Mouse (Mus musculus) neural tube, embryonic 12.5 days (tissue): ENCODE measurements around the gene Qrich2. TPM values are rescaled to one million over a fixed set of nuclear protein-coding genes. Genes with fewer than 3 reads are reported as not detected.
"Not testable (repeated sequence)": the region's sequence is repeated elsewhere in the genome, so short reads cannot be mapped to it uniquely, and the experiment has no call there.

ENCODE experiments used
- ATAC-seq: fragments of 200-750 bp; cut with Nextera tagmentation; 2 replicates; pipeline ENCODE4 v1.8.0; 2017; ENCODE audit warnings: low read depth, mild to moderate bottlenecking, moderate TSS enrichment, moderate library complexity; ENCODE audit not compliant: low FRiP score
- H3K27ac ChIP-seq: fragments of 300-500 bp; sonication (generic); 2 replicates; pipeline ENCODE4 v1.5.1; 2016
- H3K27me3 ChIP-seq: fragments of 300-500 bp; sonication (generic); replicated peaks from 2 replicates; pipeline ENCODE4 v1.6.1; 2016; ENCODE audit warnings: mild to moderate bottlenecking
- H3K36me3 ChIP-seq: fragments of 300-500 bp; sonication (generic); 2 replicates; pipeline ENCODE4 v1.6.1; 2016; ENCODE audit warnings: mild to moderate bottlenecking
- H3K4me1 ChIP-seq: fragments of 300-500 bp; sonication (generic); 2 replicates; pipeline ENCODE4 v1.6.1; 2016
- H3K4me2 ChIP-seq: fragments of 300-500 bp; sonication (generic); replicated peaks from 2 replicates; pipeline ENCODE4 v1.6.1; 2016; ENCODE audit warnings: mild to moderate bottlenecking
- H3K4me3 ChIP-seq: fragments of 300-500 bp; sonication (generic); 2 replicates; pipeline ENCODE4 v1.5.1; 2016
- H3K9ac ChIP-seq: fragments of 300-500 bp; sonication (generic); 2 replicates; pipeline ENCODE4 v1.6.1; 2016; ENCODE audit warnings: mild to moderate bottlenecking
- H3K9me3 ChIP-seq: fragments of 300-500 bp; sonication (generic); 2 replicates; pipeline ENCODE4 v1.6.1; 2016; ENCODE audit warnings: mild to moderate bottlenecking
- WGBS: fragments of 180-500 bp; shearing (Covaris S2); methylation state at CpG from one replicate; pipeline ENCODE4 v1.1.7; 2016; 5-methylcytosine and 5-hydroxymethylcytosine counted together
- polyA plus RNA-seq: library from polyadenylated mRNA; unstranded; fragments of >200 nt; fragmentation: Nextera tagmentation; extraction: Ambion mirVana; gene quantifications from 2 replicates; pipeline ENCODE4 v1.2.1, GENCODE M21; 2016

The Qrich2 gene
- polyA plus RNA-seq, 1 experiment from 2014 or later: not detected

- H3K36me3 ChIP-seq: no peaks in the 10 kb centered on the region
- peaks cover 22% of the 10 kb centered on the region; the same call in 1 of the 2 replicates for H3K4me1 ChIP-seq
- no peaks in the 10 kb centered on the region for H3K27me3 ChIP-seq
- H3K9me3 ChIP-seq: no peaks in the 10 kb centered on the region
- peak; percentile 52; the same call in 1 of the 2 replicates for ATAC-seq
- H3K4me3 ChIP-seq: peak overlapping the region; percentile 84
- WGBS: under 1% methylated on average over 75 of the region's 76 CpGs
- H3K9ac ChIP-seq: peak overlapping the region; percentile 96
- H3K4me2 ChIP-seq: peak overlapping the region; percentile 97
- peak overlapping the region; percentile 74 for H3K27ac ChIP-seq
Measured at GRCm38 (mm10) chr11:116412028-116412827, 53.8 kb downstream of the Qrich2 start.

GRCm38 (mm10) chr11:116411582-116411981, 54.5 kb downstream of the Qrich2 start:
- no peaks in the 10 kb centered on the region for H3K27me3 ChIP-seq
- H3K4me3 ChIP-seq: peak overlapping the region; percentile 84
- ATAC-seq: no peak
- peak overlapping the region; percentile 97 for H3K4me2 ChIP-seq
- H3K4me1 ChIP-seq: peaks cover 22% of the 10 kb centered on the region; the same call in 1 of the 2 replicates
- no peak overlapping the region for H3K27ac ChIP-seq
- no peaks in the 10 kb centered on the region for H3K36me3 ChIP-seq
- H3K9me3 ChIP-seq: no peaks in the 10 kb centered on the region
- WGBS: 13% methylated on average over 6 of the region's 6 CpGs
- peak overlapping the region; percentile 96; the same call in 1 of the 2 replicates for H3K9ac ChIP-seq

- not testable (repeated sequence) for H3K9me3 ChIP-seq, H3K27ac ChIP-seq, H3K4me3 ChIP-seq, H3K36me3 ChIP-seq, ATAC-seq, H3K27me3 ChIP-seq, H3K9ac ChIP-seq
- H3K4me1 ChIP-seq: peaks cover 22% of the 10 kb centered on the region; the same call in 1 of the 2 replicates
- 95% methylated on average over 4 of the region's 4 CpGs for WGBS
- H3K4me2 ChIP-seq: peak overlapping the region; percentile 97; the same call in 1 of the 2 replicates
Measured at GRCm38 (mm10) chr11:116410415-116410814, 55.6 kb downstream of the Qrich2 start.

GRCm38 (mm10) chr11:116409008-116409407, 57.0 kb downstream of the Qrich2 start:
- Histone ChIP-seq H3K9me3 (no peaks in the 10 kb centered on the region), H3K9ac (no peak overlapping the region), H3K4me3 (no peak overlapping the region), H3K4me2 (no peak overlapping the region), H3K27me3 (no peaks in the 10 kb centered on the region), H3K27ac (no peak overlapping the region), H3K4me1 (peaks cover 22% of the 10 kb centered on the region; the same call in 1 of the 2 replicates), H3K36me3 (peaks cover 2% of the 10 kb centered on the region; the same call in 1 of the 2 replicates)
- no peak for ATAC-seq
- WGBS: 88% methylated on average over 3 of the region's 3 CpGs

- Histone ChIP-seq H3K9ac (no peak overlapping the region), H3K9me3 (no peaks in the 10 kb centered on the region), H3K27ac (no peak overlapping the region), H3K36me3 (peaks cover 14% of the 10 kb centered on the region; the same call in 1 of the 2 replicates), H3K4me2 (no peak overlapping the region), H3K4me3 (no peak overlapping the region), H3K27me3 (no peaks in the 10 kb centered on the region), H3K4me1 (peaks cover 8% of the 10 kb centered on the region; the same call in 1 of the 2 replicates)
- WGBS: 94% methylated on average over 16 of the region's 16 CpGs
- ATAC-seq: no peak
Measured at GRCm38 (mm10) chr11:116406231-116406728, 59.8 kb downstream of the Qrich2 start.

- Histone ChIP-seq H3K9ac (no peak overlapping the region), H3K4me3 (no peak overlapping the region), H3K4me1 (peaks cover 3% of the 10 kb centered on the region; the same call in 1 of the 2 replicates), H3K36me3 (peaks cover 14% of the 10 kb centered on the region; the same call in 1 of the 2 replicates), H3K27me3 (no peaks in the 10 kb centered on the region), H3K9me3 (no peaks in the 10 kb centered on the region), H3K4me2 (no peak overlapping the region), H3K27ac (no peak overlapping the region)
- WGBS: 92% methylated on average over 4 of the region's 4 CpGs
- ATAC-seq: no peak
Measured at GRCm38 (mm10) chr11:116405601-116406000, 60.4 kb downstream of the Qrich2 start.

- Histone ChIP-seq H3K9me3 (no peaks in the 10 kb centered on the region), H3K4me1 (peaks cover 3% of the 10 kb centered on the region; the same call in 1 of the 2 replicates), H3K36me3 (peaks cover 21% of the 10 kb centered on the region; the same call in 1 of the 2 replicates), H3K27me3 (no peaks in the 10 kb centered on the region), H3K27ac (no peak overlapping the region), H3K9ac (no peak overlapping the region), H3K4me3 (no peak overlapping the region), H3K4me2 (no peak overlapping the region)
- no peak for ATAC-seq
- WGBS: 52% methylated on average over 4 of the region's 4 CpGs
Measured at GRCm38 (mm10) chr11:116400560-116400959, 65.5 kb downstream of the Qrich2 start.

GRCm38 (mm10) chr11:116398348-116398677, 67.7 kb downstream of the Qrich2 start:
- Histone ChIP-seq H3K27me3 (no peaks in the 10 kb centered on the region), H3K4me3 (no peak overlapping the region), H3K36me3 (peaks cover 16% of the 10 kb centered on the region; the same call in 1 of the 2 replicates), H3K9ac (no peak overlapping the region), H3K27ac (no peak overlapping the region), H3K4me2 (no peak overlapping the region), H3K9me3 (no peaks in the 10 kb centered on the region), H3K4me1 (peaks cover 3% of the 10 kb centered on the region; the same call in 1 of the 2 replicates)
- 79% methylated on average over 11 of the region's 11 CpGs for WGBS
- ATAC-seq: no peak

GRCm38 (mm10) chr11:116397517-116398347, 68.3 kb downstream of the Qrich2 start:
- Histone ChIP-seq H3K27me3 (no peaks in the 10 kb centered on the region), H3K4me3 (no peak overlapping the region), H3K9me3 (no peaks in the 10 kb centered on the region), H3K4me1 (peaks cover 3% of the 10 kb centered on the region; the same call in 1 of the 2 replicates), H3K9ac (no peak overlapping the region), H3K36me3 (peaks cover 11% of the 10 kb centered on the region; the same call in 1 of the 2 replicates), H3K4me2 (no peak overlapping the region), H3K27ac (no peak overlapping the region)
- ATAC-seq: no peak
- WGBS: 88% methylated on average over 8 of the region's 8 CpGs

- H3K9ac ChIP-seq: no peak overlapping the region
- WGBS: 93% methylated on average over 3 of the region's 3 CpGs
- H3K36me3 ChIP-seq: peaks cover 11% of the 10 kb centered on the region; the same call in 1 of the 2 replicates
- H3K9me3 ChIP-seq: no peaks in the 10 kb centered on the region
- peaks cover 2% of the 10 kb centered on the region; the same call in 1 of the 2 replicates for H3K4me1 ChIP-seq
- no peak overlapping the region for H3K27ac ChIP-seq
- no peak overlapping the region for H3K4me3 ChIP-seq
- no peak overlapping the region for H3K4me2 ChIP-seq
- H3K27me3 ChIP-seq: no peaks in the 10 kb centered on the region
- ATAC-seq: no peak
Measured at GRCm38 (mm10) chr11:116396934-116397330, 69.1 kb downstream of the Qrich2 start.

GRCm38 (mm10) chr11:116396276-116396933, 69.6 kb downstream of the Qrich2 start:
- no peak for ATAC-seq
- no peak overlapping the region for H3K27ac ChIP-seq
- WGBS: 91% methylated on average over 11 of the region's 11 CpGs
- H3K27me3 ChIP-seq: no peaks in the 10 kb centered on the region
- no peak overlapping the region for H3K9ac ChIP-seq
- H3K9me3 ChIP-seq: no peaks in the 10 kb centered on the region
- no peak overlapping the region for H3K4me2 ChIP-seq
- H3K36me3 ChIP-seq: peaks cover 11% of the 10 kb centered on the region; the same call in 1 of the 2 replicates
- H3K4me1 ChIP-seq: no peaks in the 10 kb centered on the region
- no peak overlapping the region for H3K4me3 ChIP-seq
